Mouse (Mus musculus) G1E (cell line): ENCODE results near the gene Apbb2.

Source experiments
- CTCF ChIP-seq: IDR thresholded peaks from 2 replicates; pipeline ENCODE4 v1.5.1; 2012; ENCODE audit warnings: low read depth, low read length, inconsistent platforms, mixed read lengths
- GATA1 ChIP-seq: IDR thresholded peaks from 2 replicates; pipeline ENCODE4 v1.6.1; 2012; ENCODE audit warnings: borderline replicate concordance, low read length, inconsistent platforms, mixed read lengths
- POLR2AphosphoS5 ChIP-seq: IDR thresholded peaks from 2 replicates; pipeline ENCODE4 v1.6.1; 2012; ENCODE audit warnings: low read depth, low read length, inconsistent platforms; ENCODE audit not compliant: insufficient replicate concordance
- TAL1 ChIP-seq: conservative IDR thresholded peaks from 2 replicates; pipeline ENCODE4 v1.6.1; 2012; ENCODE audit warnings: low read depth, low read length, inconsistent platforms, mixed read lengths

DNA sequence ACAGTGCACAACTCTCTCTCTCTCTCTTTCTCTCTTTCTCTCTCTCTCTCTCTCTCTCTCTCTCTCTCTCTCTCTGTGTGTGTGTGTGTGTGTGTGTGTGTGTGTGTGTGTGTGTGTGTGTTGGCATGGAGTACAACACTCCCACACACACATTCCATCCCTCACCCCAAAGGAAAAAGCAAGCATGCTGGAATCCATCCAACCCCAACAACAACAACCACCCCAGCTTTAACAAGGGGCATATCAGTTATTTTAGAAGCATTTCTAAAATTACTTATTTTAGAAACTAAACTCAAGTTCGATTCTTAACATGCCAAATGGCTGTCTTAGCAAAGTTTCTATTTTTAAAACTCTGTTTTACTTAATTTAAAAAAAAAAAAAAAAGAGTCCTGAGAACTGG lies 68.9 kb downstream of the Apbb2 start:
- TF ChIP-seq CTCF (no peak), TAL1 (no peak), GATA1 (no peak), POLR2AphosphoS5 (no peak)
